Mouse (Mus musculus) heart, adult 2 months (tissue): ENCODE results near the gene Pex5. TPM values are rescaled to one million over a fixed set of nuclear protein-coding genes. Genes with fewer than 3 reads are reported as not detected.
A peak's percentile ranks its signal among the peaks of the same experiment; 100 is the strongest.
"Not testable (repeated sequence)": the region's sequence is repeated elsewhere in the genome, so short reads cannot be mapped to it uniquely, and the experiment has no call there.

Experiments
- DNase-seq, 2 experiments: peaks; one replicate each; pipeline ENCODE4 v3.0.0; 2021
- H3K27ac ChIP-seq: fragments of 200-600 bp; 2 replicates; pipeline ENCODE4 v1.8.1; 2022
- H3K27me3 ChIP-seq: fragments of 200-500 bp; 2 replicates; pipeline ENCODE4 v1.6.1; 2012; ENCODE audit warnings: mild to moderate bottlenecking, low read length, inconsistent platforms, mixed read lengths; ENCODE audit not compliant: control insufficient read depth, insufficient read depth
- H3K36me3 ChIP-seq: fragments of 200-500 bp; 2 replicates; pipeline ENCODE4 v1.6.1; 2012; ENCODE audit warnings: low read length, inconsistent platforms; ENCODE audit not compliant: control insufficient read depth, insufficient read depth
- H3K4me1 ChIP-seq: fragments of 200-500 bp; 2 replicates; pipeline ENCODE4 v1.6.1; 2011; ENCODE audit warnings: low read length; ENCODE audit not compliant: control insufficient read depth, insufficient read depth
- H3K4me3 ChIP-seq: fragments of 200-600 bp; 2 replicates; pipeline ENCODE4 v1.8.1; 2022
- H3K79me2 ChIP-seq: fragments of 200-500 bp; replicated peaks from 2 replicates; pipeline ENCODE4 v1.6.1; 2012; ENCODE audit warnings: mild to moderate bottlenecking, inconsistent platforms, low read length, moderate library complexity, mixed read lengths; ENCODE audit not compliant: control insufficient read depth, insufficient read depth
- H3K9ac ChIP-seq: fragments of 200-500 bp; 2 replicates; pipeline ENCODE4 v1.6.1; 2012; ENCODE audit warnings: low read depth, mild to moderate bottlenecking, control low read depth, inconsistent platforms, low read length, mixed read lengths
- CTCF ChIP-seq: fragments of 200-600 bp; IDR thresholded peaks from 2 replicates; pipeline ENCODE4 v1.8.1; 2022; ENCODE audit warnings: antibody characterized with exemption, mild to moderate bottlenecking, moderate library complexity
- EP300 ChIP-seq: fragments of 200-500 bp; IDR thresholded peaks from 2 replicates; pipeline ENCODE4 v1.6.1; 2011; ENCODE audit warnings: low read depth, low read length, control low read depth; ENCODE audit not compliant: insufficient read depth
- POLR2A ChIP-seq: fragments of 200-500 bp; IDR thresholded peaks from 2 replicates; pipeline ENCODE4 v1.6.1; 2011; ENCODE audit warnings: mild to moderate bottlenecking, low read depth, low read length, control low read depth; ENCODE audit not compliant: insufficient read depth
- WGBS: fragments of 180-500 bp; shearing (Covaris S2); methylation state at CpG from one replicate; pipeline ENCODE4 v1.1.7; 2018; 5-methylcytosine and 5-hydroxymethylcytosine counted together
- intact Hi-C: fragments of 180-260 bp; cut with DNase I; formaldehyde crosslinking; loops from one replicate; pipeline ENCODE4 v1.15.1; 2025
- polyA plus RNA-seq: library from polyadenylated mRNA; depleted of rRNA; stranded (reverse); fragments of >200 nt; gene quantifications from 2 replicates; pipeline ENCODE4 v1.2.3, GENCODE M21; 2012
- total RNA-seq, 2 experiments: library from RNA; stranded (reverse); gene quantifications; 2 replicates each; pipeline ENCODE4 v1.2.3; 2021

Pex5 gene
- total and polyA plus RNA-seq, 3 experiments = 20.8 to 25.7 (median 21.9) TPM

- Histone ChIP-seq H3K4me1 (no peaks in the 10 kb centered on the region), H3K9ac (no peak overlapping the region), H3K36me3 (no peaks in the 10 kb centered on the region), H3K27ac (no peak overlapping the region), H3K79me2 (no peaks in the 10 kb centered on the region), H3K27me3 (no peaks in the 10 kb centered on the region), H3K4me3 (no peak overlapping the region)
- intact Hi-C loops = no loop called here
- 65% methylated on average over 8 of the region's 8 CpGs for WGBS
- no peak for DNase-seq
- TF ChIP-seq POLR2A = no peak
- TF ChIP-seq CTCF = no peak
- TF ChIP-seq EP300 = no peak
These were observed 16.1 kb upstream of the Pex5 start for GRCm38 (mm10) chr6:124430784-124431495.

GRCm38 (mm10) chr6:124430379-124430778, 15.5 kb upstream of the Pex5 start:
- Histone ChIP-seq H3K9ac (no peak overlapping the region), H3K4me3 (no peak overlapping the region), H3K27ac (no peak overlapping the region), H3K4me1 (no peaks in the 10 kb centered on the region), H3K79me2 (no peaks in the 10 kb centered on the region), H3K27me3 (no peaks in the 10 kb centered on the region), H3K36me3 (no peaks in the 10 kb centered on the region)
- no peak for DNase-seq
- 86% methylated on average over 3 of the region's 3 CpGs for WGBS
- TF ChIP-seq POLR2A (no peak), CTCF (no peak), EP300 (no peak)
- intact Hi-C loops = no loop called here

GRCm38 (mm10) chr6:124427791-124428576, 13.1 kb upstream of the Pex5 start:
- TF ChIP-seq POLR2A (no peak), CTCF (no peak), EP300 (no peak)
- Histone ChIP-seq H3K79me2 (no peaks in the 10 kb centered on the region), H3K9ac (no peak overlapping the region), H3K27me3 (no peaks in the 10 kb centered on the region), H3K4me3 (no peak overlapping the region), H3K36me3 (no peaks in the 10 kb centered on the region), H3K27ac (no peak overlapping the region), H3K4me1 (no peaks in the 10 kb centered on the region)
- intact Hi-C loops = no loop called here
- WGBS = 50% methylated on average over 6 of the region's 6 CpGs
- no peak for DNase-seq

GRCm38 (mm10) chr6:124427289-124427688, 12.4 kb upstream of the Pex5 start:
- Histone ChIP-seq H3K4me1 (no peaks in the 10 kb centered on the region), H3K27me3 (no peaks in the 10 kb centered on the region), H3K79me2 (no peaks in the 10 kb centered on the region), H3K27ac (no peak overlapping the region), H3K36me3 (no peaks in the 10 kb centered on the region), H3K4me3 (no peak overlapping the region), H3K9ac (no peak overlapping the region)
- WGBS = 58% methylated on average over 7 of the region's 7 CpGs
- no peak for DNase-seq
- intact Hi-C loops = no loop called here
- TF ChIP-seq POLR2A (no peak), CTCF (no peak), EP300 (no peak)

GRCm38 (mm10) chr6:124426604-124427003, 11.7 kb upstream of the Pex5 start:
- Histone ChIP-seq H3K27ac (no peak overlapping the region), H3K79me2 (no peaks in the 10 kb centered on the region), H3K4me1 (no peaks in the 10 kb centered on the region), H3K9ac (no peak overlapping the region), H3K4me3 (no peak overlapping the region), H3K36me3 (no peaks in the 10 kb centered on the region), H3K27me3 (no peaks in the 10 kb centered on the region)
- 34% methylated on average over 3 of the region's 3 CpGs for WGBS
- intact Hi-C loops = no loop called here
- TF ChIP-seq EP300 (no peak), POLR2A (no peak), CTCF (no peak)
- DNase-seq = no peak

GRCm38 (mm10) chr6:124425523-124425922, 10.7 kb upstream of the Pex5 start:
- Histone ChIP-seq H3K4me1 (no peaks in the 10 kb centered on the region), H3K9ac (no peak overlapping the region), H3K27ac (no peak overlapping the region), H3K36me3 (no peaks in the 10 kb centered on the region), H3K79me2 (no peaks in the 10 kb centered on the region), H3K4me3 (no peak overlapping the region), H3K27me3 (no peaks in the 10 kb centered on the region)
- intact Hi-C loops = no loop called here
- no peak for TF ChIP-seq POLR2A
- no peak for TF ChIP-seq EP300
- no peak for TF ChIP-seq CTCF
- 70% methylated on average over 6 of the region's 6 CpGs for WGBS
- DNase-seq = no peak

- H3K27me3 ChIP-seq, H3K9ac ChIP-seq, intact Hi-C loops, H3K36me3 ChIP-seq, H3K79me2 ChIP-seq, H3K4me1 ChIP-seq, H3K27ac ChIP-seq, H3K4me3 ChIP-seq: not testable (repeated sequence)
- 54% methylated on average over 7 of the region's 7 CpGs for WGBS
- peak in 1 of 2 experiments; percentile 17 for DNase-seq
These were observed 10.2 kb upstream of the Pex5 start for GRCm38 (mm10) chr6:124425042-124425441.
